Mouse (Mus musculus) left cerebral cortex, adult 11 months (tissue): ENCODE data around the gene Lbhd1.

Experiments used
- DNase-seq: peaks from one replicate; pipeline ENCODE4 v3.0.0; 2022; ENCODE audit warnings: low spot score

Gene Lbhd1

GRCm38 (mm10) chr19:8911810-8912209 is 28.3 kb downstream of the Lbhd1 start:
- DNase-seq: no peak

DNA sequence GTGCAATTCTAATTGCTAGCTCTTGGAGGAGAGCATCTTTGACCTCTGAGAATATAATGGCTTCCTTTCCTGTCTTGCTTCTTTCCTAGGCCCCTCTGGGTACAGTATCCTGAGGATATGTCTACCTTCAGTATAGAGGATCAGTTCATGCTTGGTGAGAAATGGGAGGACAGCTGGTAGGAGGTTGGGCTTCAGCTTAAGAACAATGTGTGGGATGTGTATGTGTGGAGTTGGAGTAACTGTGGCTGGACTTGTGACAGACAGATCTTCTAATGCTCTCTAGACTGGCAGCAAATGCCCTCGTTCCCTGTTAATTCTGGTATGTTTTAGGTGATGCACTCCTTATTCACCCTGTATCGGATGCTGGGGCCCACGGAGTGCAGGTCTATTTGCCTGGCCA is 30.7 kb downstream of the Lbhd1 start:
- DNase-seq: no peak

DNA sequence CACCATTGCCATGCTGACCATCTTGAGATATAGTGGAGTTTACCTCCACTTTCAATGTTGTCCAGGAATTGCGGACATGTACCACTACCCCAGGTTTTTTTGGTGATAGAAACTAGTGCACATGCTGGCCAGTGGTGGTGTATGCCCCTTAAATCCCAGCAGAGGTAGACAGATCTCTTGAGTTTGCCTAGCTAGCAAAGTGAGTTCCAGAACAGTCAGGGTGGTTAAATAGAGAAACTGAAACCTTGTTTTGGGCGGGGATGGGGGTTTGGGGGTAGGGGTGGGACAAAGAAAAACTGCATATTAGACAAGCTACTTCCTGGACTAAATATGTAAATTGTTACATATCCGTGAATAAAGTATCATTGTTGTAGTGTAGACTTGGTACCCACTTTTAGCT is 35.5 kb downstream of the Lbhd1 start:
- no peak for DNase-seq

- no peak for DNase-seq
Observed at GRCm38 (mm10) chr19:8919684-8920072, 36.1 kb downstream of the Lbhd1 start.

DNA sequence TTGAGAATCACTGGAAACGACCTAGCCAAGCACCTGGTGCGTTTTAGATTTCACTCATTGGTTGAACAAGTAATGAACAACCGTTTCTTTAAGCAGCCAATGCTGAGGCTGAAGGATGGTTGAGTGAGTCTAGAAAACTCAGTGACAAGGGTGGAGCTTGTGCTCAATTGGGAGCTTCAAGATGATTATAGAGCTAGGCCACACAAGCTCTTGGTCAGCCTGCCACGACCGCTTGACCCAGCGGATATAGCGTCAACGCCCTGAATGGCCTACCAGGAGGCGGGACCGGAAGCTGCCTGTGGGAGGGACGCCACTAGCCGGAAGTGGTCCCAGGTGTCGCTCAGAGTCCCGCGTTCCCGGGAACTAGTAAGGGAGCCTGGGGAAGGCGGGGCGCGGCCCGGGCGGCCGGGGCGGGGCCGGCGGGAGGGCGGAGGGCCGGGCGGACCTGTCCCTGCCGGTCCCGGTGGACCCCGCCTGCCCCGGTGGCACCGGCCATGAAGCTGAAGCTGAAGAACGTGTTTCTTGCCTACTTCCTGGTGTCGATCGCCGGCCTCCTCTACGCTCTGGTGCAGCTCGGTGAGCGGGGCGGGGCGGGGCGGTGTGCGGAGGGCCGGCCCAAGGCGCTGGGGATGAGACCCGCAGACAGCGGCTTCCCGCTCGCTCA is 36.7 kb downstream of the Lbhd1 start, which contains the start of gene B3gat3:
B3gat3 (plus strand) TSS at position 302 of the 664 bp plus-strand sequence.
- DNase-seq: peak; percentile 87

DNA sequence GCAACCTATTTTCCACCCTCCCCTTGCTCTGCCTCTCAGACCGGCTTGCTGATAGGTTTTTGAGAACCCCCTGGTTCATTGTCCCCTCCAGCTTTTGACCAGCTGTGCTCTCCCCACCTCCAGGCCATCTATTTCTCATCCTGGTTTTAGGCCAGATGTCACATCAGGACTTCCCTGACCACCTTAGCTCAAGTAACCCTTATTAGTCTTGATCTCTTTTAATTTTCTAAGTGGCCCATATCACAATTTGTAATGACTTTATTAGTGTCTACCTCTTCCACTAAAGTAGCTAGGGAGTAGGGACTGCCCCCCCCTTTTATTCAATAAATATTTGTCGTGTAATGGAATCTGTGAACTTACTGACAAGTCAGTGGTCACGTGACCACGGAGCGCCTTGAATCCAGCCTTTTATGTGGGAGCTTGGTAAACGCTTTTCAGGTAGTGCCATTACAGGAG is 37.3 kb downstream of the Lbhd1 start:
- no peak for DNase-seq

DNA sequence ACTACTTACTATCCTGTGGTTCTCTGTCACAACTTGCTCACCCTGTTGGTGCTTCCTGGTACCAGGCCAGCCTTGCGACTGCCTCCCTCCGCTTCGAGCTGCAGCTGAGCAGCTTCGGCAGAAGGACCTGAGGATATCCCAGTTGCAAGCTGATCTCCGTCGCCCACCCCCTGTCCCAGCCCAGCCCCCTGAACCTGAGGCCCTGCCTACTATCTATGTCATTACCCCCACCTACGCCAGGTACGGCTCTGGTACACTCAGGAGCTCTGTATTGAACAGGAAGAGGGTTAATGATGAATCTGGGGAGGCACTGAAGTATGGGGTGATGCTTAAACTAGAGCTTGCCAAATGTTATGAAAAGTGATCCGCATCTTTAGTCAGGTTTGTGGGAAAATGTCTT is 38.2 kb downstream of the Lbhd1 start:
- no peak for DNase-seq

DNA sequence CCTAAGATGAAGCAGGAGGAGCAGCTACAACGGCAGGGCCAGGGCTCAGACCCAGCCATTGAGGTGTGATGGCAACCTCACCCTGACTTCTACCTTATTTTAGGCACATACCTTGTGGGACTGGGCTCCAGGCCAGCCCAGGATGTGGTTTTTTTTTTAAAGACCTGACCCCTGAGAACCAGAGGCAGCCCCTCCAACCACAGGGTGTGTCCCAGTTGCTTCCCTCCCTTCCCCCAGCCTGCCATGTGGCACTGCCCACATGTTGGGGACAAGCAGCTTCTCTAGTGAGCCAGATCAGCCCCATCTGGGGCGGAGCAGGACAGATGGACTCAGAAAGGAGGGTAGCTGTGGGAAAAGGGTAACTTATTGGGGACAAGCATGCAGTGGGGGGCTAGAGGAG is 43.2 kb downstream of the Lbhd1 start:
- DNase-seq: no peak

- no peak for DNase-seq
Observed at GRCm38 (mm10) chr19:8927891-8928525, 44.5 kb downstream of the Lbhd1 start.

- DNase-seq: no peak
Observed at GRCm38 (mm10) chr19:8928689-8929223, 45.2 kb downstream of the Lbhd1 start.

GRCm38 (mm10) chr19:8929224-8930088 is 45.9 kb downstream of the Lbhd1 start, which contains the start of the genes Rom1 and Eml3:
Gene Rom1, minus strand, starts transcription at chr19:8929356.
Gene Eml3, plus strand, starts transcription at chr19:8929552.
- DNase-seq: no peak

DNA sequence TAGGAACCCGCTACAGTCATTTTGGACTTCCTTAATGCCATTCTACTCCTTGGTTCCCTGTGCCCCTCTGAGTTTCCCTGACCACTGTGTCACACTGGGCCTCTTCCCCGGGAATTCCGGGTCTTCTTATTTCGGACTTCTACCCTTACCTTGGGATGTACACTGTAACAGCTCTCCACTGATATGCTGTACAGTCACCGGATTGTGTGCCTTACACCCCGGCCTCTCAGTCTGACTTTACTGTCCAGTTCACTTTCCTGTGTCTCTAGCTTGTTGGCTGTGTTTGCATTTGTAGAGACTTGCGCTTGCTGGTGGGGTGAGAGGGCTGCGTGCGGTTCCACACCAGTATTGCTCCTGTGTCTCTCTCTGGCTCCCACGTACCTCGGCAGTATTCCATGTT is 46.6 kb downstream of the Lbhd1 start:
- DNase-seq: no peak

- DNase-seq: no peak
Observed at GRCm38 (mm10) chr19:8930771-8931170, 47.2 kb downstream of the Lbhd1 start.

- DNase-seq: no peak
Observed at GRCm38 (mm10) chr19:8936736-8937135, 53.2 kb downstream of the Lbhd1 start.

- no peak for DNase-seq
Observed at GRCm38 (mm10) chr19:8940526-8941133, 57.1 kb downstream of the Lbhd1 start.

- no peak for DNase-seq
Observed at GRCm38 (mm10) chr19:8941136-8941514, 57.6 kb downstream of the Lbhd1 start.

DNA sequence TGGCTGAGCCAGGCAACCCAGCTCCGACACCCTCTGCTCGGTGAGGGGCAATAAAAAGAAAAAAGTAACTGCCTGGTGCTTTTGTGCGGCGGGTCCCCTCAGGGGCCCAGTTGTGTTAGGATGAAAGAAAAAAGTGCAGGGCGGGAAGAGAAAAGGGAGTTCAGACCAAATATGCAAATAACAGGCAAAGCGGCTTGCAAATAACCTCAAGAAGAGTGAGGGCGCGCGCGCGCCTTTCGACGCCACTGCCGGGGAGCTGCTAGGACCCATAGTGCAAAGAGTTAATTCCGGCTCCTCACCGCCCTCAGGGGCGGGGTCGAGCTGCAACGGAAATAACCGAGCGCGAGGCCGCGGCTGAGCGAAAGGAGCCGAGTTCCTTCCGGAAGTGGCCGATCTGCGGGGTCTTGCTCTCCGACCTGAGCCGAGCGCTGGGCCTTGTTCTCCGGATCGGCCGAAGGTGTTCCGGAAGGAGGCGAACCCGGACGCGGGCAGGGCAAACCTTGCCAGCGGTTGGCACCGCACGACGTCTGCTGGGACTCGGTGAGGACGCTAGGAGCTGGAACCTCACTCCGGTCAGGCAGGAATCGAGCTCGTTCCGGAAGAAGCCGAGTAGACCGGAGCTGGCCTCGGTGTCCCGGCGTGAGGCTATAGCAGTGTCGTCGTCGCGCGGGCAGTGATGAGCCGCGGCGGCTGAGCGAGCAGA is 58.1 kb downstream of the Lbhd1 start, which contains the start of gene Mta2:
Mta2 (plus strand) TSS at position 361 of the 703 bp plus-strand sequence.
- DNase-seq: peak; percentile 88
